Mouse (Mus musculus): ENCODE measurements at regions not wholly inside any gene's neighbourhood (a gene's known extent, or its start where the extent isn't known, plus 50 kb on each side); places are given as distances from the start of the nearest gene placed in this dataset.
A peak's percentile ranks its signal among the peaks of the same experiment; 100 is the strongest.

GRCm38 (mm10) chr15:22151894-22152494 is 396.8 kb upstream of the Cdh18 start:
- Histone ChIP-seq H3K27ac (ENCODE audit: low read depth, low read length) (no peak overlapping the region), H3K4me2 (ENCODE audit: low read length) (no peak overlapping the region), H3K27me3 (replicated peaks; ENCODE audit: control insufficient read depth, insufficient read depth, low read length) (no peaks in the 10 kb centered on the region), H3K9ac (ENCODE audit: low read depth, low read length) (no peak overlapping the region), H3K4me3 (ENCODE audit: low read length) (no peak overlapping the region), H3K36me3 (ENCODE audit: control insufficient read depth, insufficient read depth, low read length) (no peaks in the 10 kb centered on the region), H3K9me3 (ENCODE audit: control insufficient read depth, low read length) (no peaks in the 10 kb centered on the region), H3K4me1 (ENCODE audit: control insufficient read depth, insufficient read depth, low read depth, low read length) (no peaks in the 10 kb centered on the region)
- 57% methylated on average over 4 of the region's 4 CpGs for WGBS
- no peak for ATAC-seq

DNA sequence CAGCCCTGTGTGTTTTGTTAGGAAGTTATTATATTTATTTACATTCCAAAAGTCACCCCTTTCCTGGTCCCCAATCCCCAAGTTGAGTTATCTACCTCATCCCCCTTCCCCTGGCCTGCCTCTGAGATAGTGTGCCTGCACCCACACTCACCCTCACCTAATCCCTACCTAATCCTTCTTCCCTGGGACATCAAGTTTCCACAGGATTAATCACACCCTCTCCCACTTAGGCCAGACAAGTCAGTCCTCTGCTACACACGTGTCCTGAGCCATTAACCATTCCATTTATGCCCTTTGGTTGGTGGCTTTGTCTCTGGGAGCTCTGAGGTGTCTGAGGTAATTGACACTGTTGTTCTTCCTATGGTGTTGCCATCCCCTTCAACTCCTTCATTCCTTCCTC is 396.1 kb upstream of the Cdh18 start:
- WGBS = 19% methylated on average over 1 of the region's 1 CpGs

DNA sequence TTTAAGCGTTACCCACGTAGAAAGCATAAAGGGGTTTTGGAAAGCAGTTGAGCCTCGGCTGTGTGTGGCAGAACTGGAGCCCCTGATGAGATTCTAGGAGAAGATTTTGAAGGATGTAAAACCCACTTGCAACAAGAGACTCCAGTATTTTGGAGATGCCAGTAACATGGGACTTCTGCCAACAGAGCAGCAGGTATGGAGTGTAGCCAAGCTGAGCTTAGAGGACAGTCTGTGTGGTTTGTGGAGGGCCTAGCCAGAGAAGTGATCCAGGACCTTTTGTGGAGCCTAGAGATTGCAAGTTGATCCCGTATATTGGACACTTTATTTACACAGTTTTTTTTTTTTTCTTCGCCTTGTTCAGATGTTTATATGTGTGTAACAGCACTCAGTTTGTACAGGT is 378.5 kb upstream of the Cdh18 start:
- Histone ChIP-seq H3K4me3 (ENCODE audit: low read length) (no peak overlapping the region), H3K9me3 (ENCODE audit: control insufficient read depth, low read length) (no peaks in the 10 kb centered on the region; the same call in 1 of the 2 replicates), H3K27ac (ENCODE audit: low read depth, low read length) (no peak overlapping the region), H3K4me2 (ENCODE audit: low read length) (no peak overlapping the region), H3K36me3 (ENCODE audit: control insufficient read depth, insufficient read depth, low read length) (no peaks in the 10 kb centered on the region; the same call in 1 of the 2 replicates), H3K4me1 (ENCODE audit: control insufficient read depth, insufficient read depth, low read depth, low read length) (no peaks in the 10 kb centered on the region), H3K9ac (ENCODE audit: low read depth, low read length) (no peak overlapping the region), H3K27me3 (replicated peaks; ENCODE audit: control insufficient read depth, insufficient read depth, low read length) (no peaks in the 10 kb centered on the region)
- peak; percentile 71; the same call in 1 of the 2 replicates for ATAC-seq
- WGBS = 65% methylated on average over 5 of the region's 5 CpGs

More for the DNA sequence above, 396.1 kb upstream of the Cdh18 start:
- no peak overlapping the region for H3K4me3 ChIP-seq (ENCODE audit: low read length)
- no peak overlapping the region for H3K9ac ChIP-seq (ENCODE audit: low read depth, low read length)
- H3K9me3 ChIP-seq (ENCODE audit: control insufficient read depth, low read length) = no peaks in the 10 kb centered on the region
- no peak overlapping the region for H3K27ac ChIP-seq (ENCODE audit: low read depth, low read length)
- no peak overlapping the region for H3K4me2 ChIP-seq (ENCODE audit: low read length)
- H3K36me3 ChIP-seq (ENCODE audit: control insufficient read depth, insufficient read depth, low read length) = no peaks in the 10 kb centered on the region
- H3K27me3 ChIP-seq (replicated peaks; ENCODE audit: control insufficient read depth, insufficient read depth, low read length) = no peaks in the 10 kb centered on the region
- no peak for ATAC-seq
- no peaks in the 10 kb centered on the region for H3K4me1 ChIP-seq (ENCODE audit: control insufficient read depth, insufficient read depth, low read depth, low read length)

DNA sequence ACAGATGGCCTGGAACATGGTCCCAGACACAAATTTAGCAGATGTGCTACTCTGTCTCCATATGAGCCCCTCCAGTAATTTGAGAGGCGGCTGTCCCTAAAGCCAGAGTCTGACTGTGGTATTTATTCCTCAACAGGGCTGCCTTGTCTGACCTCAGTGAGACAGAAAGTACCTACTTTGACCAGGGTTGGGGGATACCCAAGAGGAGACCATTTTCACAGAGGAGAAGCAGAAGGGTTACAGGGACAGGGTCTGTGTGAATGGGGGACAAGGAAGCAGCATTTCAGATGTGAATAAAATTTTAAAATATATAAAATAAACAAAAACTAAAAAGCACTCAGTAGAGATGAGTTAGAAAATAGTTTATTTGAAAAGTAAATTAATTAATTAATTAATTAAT is 339.8 kb upstream of the Cdh18 start:
- Histone ChIP-seq H3K4me2 (ENCODE audit: low read length) (no peak overlapping the region), H3K4me1 (ENCODE audit: control insufficient read depth, insufficient read depth, low read depth, low read length) (no peaks in the 10 kb centered on the region), H3K27me3 (replicated peaks; ENCODE audit: control insufficient read depth, insufficient read depth, low read length) (no peaks in the 10 kb centered on the region), H3K9ac (ENCODE audit: low read depth, low read length) (no peak overlapping the region), H3K36me3 (ENCODE audit: control insufficient read depth, insufficient read depth, low read length) (no peaks in the 10 kb centered on the region), H3K27ac (ENCODE audit: low read depth, low read length) (no peak overlapping the region), H3K9me3 (ENCODE audit: control insufficient read depth, low read length) (no peaks in the 10 kb centered on the region), H3K4me3 (ENCODE audit: low read length) (no peak overlapping the region)
- WGBS = 75% methylated on average over 1 of the region's 1 CpGs
- no peak for ATAC-seq

- no peak for ATAC-seq
- no peak overlapping the region for H3K9ac ChIP-seq (ENCODE audit: low read depth, low read length)
- H3K9me3 ChIP-seq (ENCODE audit: control insufficient read depth, low read length) = no peaks in the 10 kb centered on the region
- no peaks in the 10 kb centered on the region for H3K27me3 ChIP-seq (replicated peaks; ENCODE audit: control insufficient read depth, insufficient read depth, low read length)
- H3K27ac ChIP-seq (ENCODE audit: low read depth, low read length) = no peak overlapping the region
- no peaks in the 10 kb centered on the region for H3K4me1 ChIP-seq (ENCODE audit: control insufficient read depth, insufficient read depth, low read depth, low read length)
- 68% methylated on average over 4 of the region's 4 CpGs for WGBS
- H3K36me3 ChIP-seq (ENCODE audit: control insufficient read depth, insufficient read depth, low read length) = no peaks in the 10 kb centered on the region
- H3K4me2 ChIP-seq (ENCODE audit: low read length) = no peak overlapping the region
- H3K4me3 ChIP-seq (ENCODE audit: low read length) = no peak overlapping the region
These were observed 316.2 kb upstream of the Cdh18 start for GRCm38 (mm10) chr15:22232629-22233028.

GRCm38 (mm10) chr15:22280919-22281318 is 267.9 kb upstream of the Cdh18 start:
- Histone ChIP-seq H3K9me3 (ENCODE audit: control insufficient read depth, low read length) (no peaks in the 10 kb centered on the region), H3K27me3 (replicated peaks; ENCODE audit: control insufficient read depth, insufficient read depth, low read length) (no peaks in the 10 kb centered on the region), H3K4me2 (ENCODE audit: low read length) (no peak overlapping the region), H3K4me3 (ENCODE audit: low read length) (no peak overlapping the region), H3K9ac (ENCODE audit: low read depth, low read length) (no peak overlapping the region), H3K4me1 (ENCODE audit: control insufficient read depth, insufficient read depth, low read depth, low read length) (no peaks in the 10 kb centered on the region), H3K36me3 (ENCODE audit: control insufficient read depth, insufficient read depth, low read length) (no peaks in the 10 kb centered on the region), H3K27ac (ENCODE audit: low read depth, low read length) (no peak overlapping the region)
- 90% methylated on average over 1 of the region's 1 CpGs for WGBS
- no peak for ATAC-seq

DNA sequence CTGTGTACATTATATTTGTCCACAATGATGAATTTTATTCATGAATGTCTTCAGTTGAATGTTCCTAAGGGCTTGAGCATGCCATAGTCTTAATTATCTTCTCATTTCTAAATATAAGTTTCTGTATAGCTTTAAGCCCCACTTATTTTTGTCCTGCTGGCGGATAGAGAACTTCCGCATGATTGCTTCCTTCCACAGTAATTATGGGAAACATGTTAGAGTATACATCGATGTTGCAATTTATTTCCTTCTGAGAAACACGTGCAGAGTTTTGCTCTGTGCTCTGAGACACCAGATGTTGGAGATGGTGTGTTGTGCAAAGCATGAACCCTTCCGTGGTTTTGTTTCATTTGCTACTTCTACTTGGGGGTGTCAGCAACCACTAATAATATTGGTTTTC is 237.8 kb upstream of the Cdh18 start:
- no peak overlapping the region for H3K4me2 ChIP-seq (ENCODE audit: low read length)
- no peak overlapping the region for H3K4me3 ChIP-seq (ENCODE audit: low read length)
- H3K36me3 ChIP-seq (ENCODE audit: control insufficient read depth, insufficient read depth, low read length) = no peaks in the 10 kb centered on the region
- H3K27ac ChIP-seq (ENCODE audit: low read depth, low read length) = no peak overlapping the region
- H3K9me3 ChIP-seq (ENCODE audit: control insufficient read depth, low read length) = no peaks in the 10 kb centered on the region
- no peaks in the 10 kb centered on the region for H3K4me1 ChIP-seq (ENCODE audit: control insufficient read depth, insufficient read depth, low read depth, low read length)
- WGBS = 69% methylated on average over 5 of the region's 5 CpGs
- no peak for ATAC-seq
- H3K27me3 ChIP-seq (replicated peaks; ENCODE audit: control insufficient read depth, insufficient read depth, low read length) = no peaks in the 10 kb centered on the region
- H3K9ac ChIP-seq (ENCODE audit: low read depth, low read length) = no peak overlapping the region

GRCm38 (mm10) chr15:22318992-22319391 is 229.8 kb upstream of the Cdh18 start:
- no peaks in the 10 kb centered on the region for H3K9me3 ChIP-seq (ENCODE audit: control insufficient read depth, low read length)
- no peaks in the 10 kb centered on the region for H3K36me3 ChIP-seq (ENCODE audit: control insufficient read depth, insufficient read depth, low read length)
- WGBS = 90% methylated on average over 7 of the region's 7 CpGs
- no peak for ATAC-seq
- no peaks in the 10 kb centered on the region for H3K27me3 ChIP-seq (replicated peaks; ENCODE audit: control insufficient read depth, insufficient read depth, low read length)
- H3K4me1 ChIP-seq (ENCODE audit: control insufficient read depth, insufficient read depth, low read depth, low read length) = no peaks in the 10 kb centered on the region
- H3K4me3 ChIP-seq (ENCODE audit: low read length) = no peak overlapping the region
- H3K4me2 ChIP-seq (ENCODE audit: low read length) = no peak overlapping the region
- no peak overlapping the region for H3K27ac ChIP-seq (ENCODE audit: low read depth, low read length)
- no peak overlapping the region for H3K9ac ChIP-seq (ENCODE audit: low read depth, low read length)

GRCm38 (mm10) chr15:22338941-22339340 is 209.9 kb upstream of the Cdh18 start:
- Histone ChIP-seq H3K9me3 (ENCODE audit: control insufficient read depth, low read length) (no peaks in the 10 kb centered on the region), H3K4me2 (ENCODE audit: low read length) (no peak overlapping the region), H3K4me3 (ENCODE audit: low read length) (no peak overlapping the region), H3K36me3 (ENCODE audit: control insufficient read depth, insufficient read depth, low read length) (no peaks in the 10 kb centered on the region), H3K27me3 (replicated peaks; ENCODE audit: control insufficient read depth, insufficient read depth, low read length) (no peaks in the 10 kb centered on the region), H3K9ac (ENCODE audit: low read depth, low read length) (no peak overlapping the region), H3K4me1 (ENCODE audit: control insufficient read depth, insufficient read depth, low read depth, low read length) (no peaks in the 10 kb centered on the region), H3K27ac (ENCODE audit: low read depth, low read length) (no peak overlapping the region)
- WGBS = 69% methylated on average over 3 of the region's 3 CpGs
- ATAC-seq = no peak

DNA sequence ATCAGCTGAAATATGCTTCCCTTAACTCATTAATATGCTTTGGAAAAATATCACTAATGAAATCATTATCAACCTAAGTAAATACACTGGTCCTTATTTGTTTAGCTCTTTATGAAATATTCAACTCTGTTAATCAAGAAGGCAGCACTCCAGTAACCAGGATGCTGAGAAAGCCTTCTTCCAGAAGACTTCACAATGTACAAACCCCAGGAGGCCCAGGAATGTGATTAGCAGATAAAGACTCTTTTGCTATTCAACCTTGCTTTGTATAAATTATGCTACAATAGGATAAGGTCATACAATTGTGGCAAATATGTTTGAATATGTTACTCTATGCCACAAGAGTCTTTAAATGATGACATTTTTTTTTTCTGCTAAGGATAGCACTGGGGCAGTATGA is 204.5 kb upstream of the Cdh18 start:
- no peak overlapping the region for H3K4me2 ChIP-seq (ENCODE audit: low read length)
- no peaks in the 10 kb centered on the region for H3K4me1 ChIP-seq (ENCODE audit: control insufficient read depth, insufficient read depth, low read depth, low read length)
- ATAC-seq = no peak
- no peaks in the 10 kb centered on the region for H3K36me3 ChIP-seq (ENCODE audit: control insufficient read depth, insufficient read depth, low read length)
- no peak overlapping the region for H3K9ac ChIP-seq (ENCODE audit: low read depth, low read length)
- H3K9me3 ChIP-seq (ENCODE audit: control insufficient read depth, low read length) = no peaks in the 10 kb centered on the region
- H3K4me3 ChIP-seq (ENCODE audit: low read length) = no peak overlapping the region
- H3K27ac ChIP-seq (ENCODE audit: low read depth, low read length) = no peak overlapping the region
- no peaks in the 10 kb centered on the region for H3K27me3 ChIP-seq (replicated peaks; ENCODE audit: control insufficient read depth, insufficient read depth, low read length)
